Comparison of ENCODE assay signal across 9 mouse cellular contexts in genomic region chr2:103547132-103547531, GRCm38 (mm10). TPM values are rescaled to one million over a fixed set of nuclear protein-coding genes. Genes with fewer than 3 reads are reported as not detected.
A peak's percentile ranks its signal among the peaks of the same experiment; 100 is the strongest.
DNase-seq lines count a peak whose midpoint lies in the region; ATAC-seq and TF ChIP-seq lines count a peak whose summit lies in the region.
"Had no signal": no experiment of that assay in that cellular context is flagged by ENCODE, and none has a peak within 500 bp of the region (broad histone marks: within the 10 kb centered on the region; RNA-seq: fewer than 3 reads in every experiment).

No protein-coding gene starts in this region.

- peak; percentile 80 for DNase-seq in kidney, adult 11 months
- DNase-seq in WW6 (ENCODE audit: low read depth, low spot score) = peak; percentile 47
- DNase-seq in cerebellum, postnatal 14 days = peak; percentile 82 to 89
- DNase-seq in left cerebral cortex, adult 2 months (ENCODE audit: extremely low spot score in 1 of 2, low spot score in 2 of 2) = peak; percentile 47 to 61
- peak; percentile 34 for DNase-seq in neural tube, embryonic 11.5 days (ENCODE audit: low spot score)
- DNase-seq in thymus, adult 18-20 months = peak; percentile 27 to 48

- no peak overlapping the region for H3K4me3 ChIP-seq in kidney, embryonic 14.5 days (ENCODE audit: low read length)
- H3K4me3 ChIP-seq in left cerebral cortex, adult 2 months = no peak overlapping the region
- no peak overlapping the region for H3K4me3 ChIP-seq in neural tube, embryonic 11.5 days (ENCODE audit: low read depth, low read length)
- H3K4me3 ChIP-seq: erythroblast, embryonic 14.5 days had no signal

- intact Hi-C loops in left cerebral cortex, adult 2 months (cut with DNase I) = loop anchor here (1.0 kb wide), 1 partner anchor 91 kb away; no protein-coding TSS in a partner anchor

- H3K27me3 ChIP-seq in kidney, embryonic 14.5 days (ENCODE audit: control insufficient read depth, insufficient read depth, low read length) = no peaks in the 10 kb centered on the region
- H3K27me3 ChIP-seq in neural tube, embryonic 11.5 days (ENCODE audit: control insufficient read depth, insufficient read depth, low read length) = no peaks in the 10 kb centered on the region

- peak; percentile 97 for TF ChIP-seq CTCF in left cerebral cortex, adult 2 months (IDR thresholded peaks at IDR 0.05)

- H3K4me2 ChIP-seq in kidney, embryonic 14.5 days (replicated peaks; ENCODE audit: low read depth, low read length) = no peak overlapping the region
- no peak overlapping the region for H3K4me2 ChIP-seq in neural tube, embryonic 11.5 days (ENCODE audit: low read depth)

- no peaks in the 10 kb centered on the region for H3K36me3 ChIP-seq in kidney, embryonic 14.5 days (ENCODE audit: control insufficient read depth, insufficient read depth, low read length)
- no peaks in the 10 kb centered on the region for H3K36me3 ChIP-seq in neural tube, embryonic 11.5 days (ENCODE audit: control insufficient read depth, insufficient read depth, low read length)

- H3K9ac ChIP-seq in kidney, embryonic 14.5 days (ENCODE audit: low read depth, low read length) = no peak overlapping the region
- no peak overlapping the region for H3K9ac ChIP-seq in neural tube, embryonic 11.5 days (ENCODE audit: low read length)

- WGBS in kidney, embryonic 14.5 days = 12% methylated on average over 2 of the region's 2 CpGs
- 6% methylated on average over 2 of the region's 2 CpGs for WGBS in neural tube, embryonic 11.5 days

- no peaks in the 10 kb centered on the region for H3K9me3 ChIP-seq in kidney, embryonic 14.5 days (ENCODE audit: control insufficient read depth, low read length)
- no peaks in the 10 kb centered on the region for H3K9me3 ChIP-seq in neural tube, embryonic 11.5 days (ENCODE audit: control insufficient read depth, low read length)

- no peaks in the 10 kb centered on the region for H3K4me1 ChIP-seq in kidney, embryonic 14.5 days (ENCODE audit: control insufficient read depth, insufficient read depth, low read length)
- H3K4me1 ChIP-seq in neural tube, embryonic 11.5 days (ENCODE audit: control insufficient read depth, insufficient read depth, low read length) = no peaks in the 10 kb centered on the region

- no peak for ATAC-seq in kidney, embryonic 14.5 days (ENCODE audit: low FRiP score, low TSS enrichment)
- ATAC-seq in granulocyte monocyte progenitor cell, adult 5-6 weeks (replicated peaks; ENCODE audit: poor library complexity, severe bottlenecking) = peak; percentile 91
- no peak for ATAC-seq in neural tube, embryonic 11.5 days (ENCODE audit: insufficient read depth, low FRiP score, low TSS enrichment)

- H3K27ac ChIP-seq in kidney, embryonic 14.5 days (ENCODE audit: low read depth, low read length) = no peak overlapping the region
- no peak overlapping the region for H3K27ac ChIP-seq in left cerebral cortex, adult 2 months
- no peak overlapping the region for H3K27ac ChIP-seq in neural tube, embryonic 11.5 days (ENCODE audit: low read depth, low read length)

RNA-seq across cellular contexts. Expression of gene Abtb2, which starts 19.0 kb away (rescaled TPM):
- 4.9 and 7.6 TPM in 2 replicates for polyA plus RNA-seq in kidney, embryonic 14.5 days (2014; fragmentation: Nextera tagmentation; extraction: Ambion mirVana)
- total RNA-seq in granulocyte monocyte progenitor cell, adult 5-6 weeks (2014; fragmentation: Nextera tagmentation) = 0.32 TPM in 1 of 2 replicates, not detected in the other
- total RNA-seq in granulocyte monocyte progenitor cell, adult 5-6 weeks (2017) = 0.30 and 0.41 TPM in 2 replicates
- 1 to 10 TPM; 8.1 to 9.7 TPM for total RNA-seq in left cerebral cortex, adult 2 months (2021)
- polyA plus RNA-seq in neural tube, embryonic 11.5 days (2014; fragmentation: Nextera tagmentation; extraction: Ambion mirVana) = 14.4 and 15.6 TPM in 2 replicates

Comparison
In these comparisons a context has a peak if more than half of its experiments do, and no peak if none do; other contexts are left out.
1. DNase-seq: peak in every context shown above with its lines; median percentile 86 in cerebellum, postnatal 14 days; 80 in kidney, adult 11 months; 54 in left cerebral cortex, adult 2 months; 47 in WW6; 38 in thymus, adult 18-20 months; 34 in neural tube, embryonic 11.5 days.
2. RNA of gene Abtb2, which starts 19.0 kb away (total RNA-seq): 8.1 to 9.7 TPM in left cerebral cortex, adult 2 months; 0.30 to 0.41 TPM in granulocyte monocyte progenitor cell, adult 5-6 weeks; every median in the first group is over 4 times any median in the second.